Mouse (Mus musculus) midbrain, embryonic 14.5 days (tissue): ENCODE results near the gene Ppp1r12b. TPM values are rescaled to one million over a fixed set of nuclear protein-coding genes. Genes with fewer than 3 reads are reported as not detected.
A peak's percentile ranks its signal among the peaks of the same experiment; 100 is the strongest.

Experiments
- ATAC-seq: fragments of 200-750 bp; cut with Nextera tagmentation; 2 replicates; pipeline ENCODE4 v1.8.0; 2017; ENCODE audit warnings: moderate number of reproducible peaks, moderate library complexity; ENCODE audit not compliant: low FRiP score, low TSS enrichment
- DNase-seq: peaks from one replicate; pipeline ENCODE4 v3.0.0-alpha.2; 2015
- H3K27ac ChIP-seq: fragments of 300-500 bp; sonication (generic); replicated peaks from 2 replicates; pipeline ENCODE4 v1.5.1; 2014; ENCODE audit warnings: mild to moderate bottlenecking, low read depth, low read length, moderate library complexity
- H3K27me3 ChIP-seq: fragments of 300-500 bp; sonication (generic); 2 replicates; pipeline ENCODE4 v1.6.1; 2014; ENCODE audit warnings: low read length, control low read depth, mixed read lengths; ENCODE audit not compliant: control insufficient read depth, insufficient read depth
- H3K36me3 ChIP-seq: fragments of 300-500 bp; sonication (generic); 2 replicates; pipeline ENCODE4 v1.6.1; 2014; ENCODE audit warnings: low read length, control low read depth; ENCODE audit not compliant: control insufficient read depth, insufficient read depth
- H3K4me1 ChIP-seq: fragments of 300-500 bp; sonication (generic); 2 replicates; pipeline ENCODE4 v1.6.1; 2014; ENCODE audit warnings: mild to moderate bottlenecking, antibody characterized with exemption, low read length, control low read depth; ENCODE audit not compliant: control insufficient read depth, insufficient read depth
- H3K4me2 ChIP-seq: fragments of 300-500 bp; sonication (generic); 2 replicates; pipeline ENCODE4 v1.6.1; 2014; ENCODE audit warnings: mild to moderate bottlenecking, low read length, moderate library complexity
- H3K4me3 ChIP-seq: fragments of 300-500 bp; sonication (generic); replicated peaks from 2 replicates; pipeline ENCODE4 v1.5.1; 2014; ENCODE audit warnings: low read depth, low read length
- H3K9ac ChIP-seq: fragments of 300-500 bp; sonication (generic); replicated peaks from 2 replicates; pipeline ENCODE4 v1.6.1; 2014; ENCODE audit warnings: mild to moderate bottlenecking, low read length, moderate library complexity
- H3K9me3 ChIP-seq: fragments of 300-500 bp; sonication (generic); 2 replicates; pipeline ENCODE4 v1.6.1; 2016; ENCODE audit warnings: low read length, control low read depth, mixed read lengths; ENCODE audit not compliant: control insufficient read depth
- WGBS: fragments of 180-500 bp; shearing (Covaris S2); extraction: QIAGEN DNeasy Blood & Tissue Kit; methylation state at CpG from one replicate; pipeline ENCODE4 v1.1.7; 2014; 5-methylcytosine and 5-hydroxymethylcytosine counted together
- polyA plus RNA-seq: library from polyadenylated mRNA; unstranded; fragments of >200 nt; fragmentation: Nextera tagmentation; extraction: Ambion mirVana; gene quantifications from 2 replicates; pipeline ENCODE4 v1.2.1, GENCODE M21; 2014

Gene Ppp1r12b
- polyA plus RNA-seq, 1 experiment from 2014 or later = 14.5 TPM

DNA sequence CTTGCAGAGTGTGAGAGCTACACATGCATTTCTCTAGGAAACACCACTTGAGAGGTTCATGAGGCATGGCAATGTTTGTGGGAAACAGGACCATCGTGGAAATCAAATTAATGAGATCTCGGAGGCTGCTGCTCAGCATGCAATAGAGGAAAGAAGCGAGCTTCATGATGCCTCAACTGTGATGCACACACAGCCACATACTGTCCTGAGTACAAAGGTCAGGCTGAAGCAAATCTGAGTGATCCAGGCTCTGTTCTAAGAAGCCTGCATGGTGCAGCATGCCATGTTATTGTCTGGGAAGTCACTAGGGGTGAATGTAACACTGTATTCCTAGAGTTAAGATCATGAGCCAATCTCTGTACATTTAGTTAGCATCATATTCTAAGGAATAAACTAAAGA lies 140.0 kb downstream of the Ppp1r12b start:
- Histone ChIP-seq H3K27me3 (no peaks in the 10 kb centered on the region), H3K4me2 (no peak overlapping the region), H3K4me3 (no peak overlapping the region), H3K9me3 (no peaks in the 10 kb centered on the region), H3K4me1 (no peaks in the 10 kb centered on the region), H3K9ac (no peak overlapping the region), H3K36me3 (0 out of 2 replicates have a peak, but pooled peaks cover 2% of the 10 kb centered on the region), H3K27ac (no peak overlapping the region)
- no peak for DNase-seq
- no peak for ATAC-seq
- WGBS = 83% methylated on average over 3 of the region's 3 CpGs

DNA sequence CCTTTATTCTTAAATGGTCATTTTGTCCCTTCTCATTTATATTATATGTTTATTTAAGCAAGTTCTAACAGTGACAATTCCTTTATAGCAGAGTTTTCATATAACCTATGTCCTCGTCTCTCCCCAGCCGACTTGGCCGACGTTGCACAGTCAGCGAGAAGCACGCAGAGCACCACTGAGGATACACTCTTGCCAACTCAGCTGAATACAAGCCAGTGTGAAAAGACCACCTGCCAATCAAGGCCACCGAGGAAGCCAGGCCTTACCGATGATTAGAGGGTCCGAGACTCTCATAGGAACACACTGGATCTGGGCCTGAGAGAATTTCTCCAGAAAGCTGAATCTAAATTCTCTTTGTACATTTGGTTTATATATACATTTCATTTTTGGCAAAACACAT lies 150.3 kb downstream of the Ppp1r12b start:
- no peak overlapping the region for H3K27ac ChIP-seq
- peaks cover 15% of the 10 kb centered on the region for H3K4me1 ChIP-seq
- no peaks in the 10 kb centered on the region for H3K27me3 ChIP-seq
- no peak overlapping the region for H3K9ac ChIP-seq
- ATAC-seq = no peak
- peak; percentile 51 for DNase-seq
- H3K4me2 ChIP-seq = no peak overlapping the region
- no peak overlapping the region for H3K4me3 ChIP-seq
- WGBS = 54% methylated on average over 9 of the region's 9 CpGs
- H3K36me3 ChIP-seq = 0 out of 2 replicates have a peak, but pooled peaks cover 3% of the 10 kb centered on the region
- no peaks in the 10 kb centered on the region for H3K9me3 ChIP-seq

DNA sequence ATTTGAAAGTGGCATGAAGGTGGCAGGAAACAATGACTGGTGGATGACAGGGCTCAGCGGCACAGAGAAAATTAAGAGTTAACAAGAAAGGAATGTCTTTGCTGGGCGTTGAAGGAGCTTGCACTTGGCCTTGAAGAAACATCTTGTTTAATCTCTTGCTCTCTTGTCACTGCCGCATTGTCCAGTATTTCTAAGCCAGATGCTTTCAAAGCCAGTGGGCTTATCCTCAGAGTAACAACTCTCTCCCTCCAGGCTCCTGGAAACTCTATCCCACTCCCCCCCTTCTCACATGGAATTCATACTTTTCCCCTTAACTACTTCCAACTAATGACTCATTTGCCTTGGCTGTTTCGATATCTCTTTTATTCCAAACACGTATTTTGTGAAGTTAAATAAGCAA lies 151.4 kb downstream of the Ppp1r12b start:
- DNase-seq (no peak), ATAC-seq (no peak)
- Histone ChIP-seq H3K9ac (no peak overlapping the region), H3K4me1 (peaks cover 15% of the 10 kb centered on the region), H3K4me2 (no peak overlapping the region), H3K9me3 (no peaks in the 10 kb centered on the region), H3K27me3 (no peaks in the 10 kb centered on the region), H3K36me3 (0 out of 2 replicates have a peak, but pooled peaks cover 3% of the 10 kb centered on the region), H3K27ac (no peak overlapping the region), H3K4me3 (no peak overlapping the region)
- 39% methylated on average over 5 of the region's 5 CpGs for WGBS

DNA sequence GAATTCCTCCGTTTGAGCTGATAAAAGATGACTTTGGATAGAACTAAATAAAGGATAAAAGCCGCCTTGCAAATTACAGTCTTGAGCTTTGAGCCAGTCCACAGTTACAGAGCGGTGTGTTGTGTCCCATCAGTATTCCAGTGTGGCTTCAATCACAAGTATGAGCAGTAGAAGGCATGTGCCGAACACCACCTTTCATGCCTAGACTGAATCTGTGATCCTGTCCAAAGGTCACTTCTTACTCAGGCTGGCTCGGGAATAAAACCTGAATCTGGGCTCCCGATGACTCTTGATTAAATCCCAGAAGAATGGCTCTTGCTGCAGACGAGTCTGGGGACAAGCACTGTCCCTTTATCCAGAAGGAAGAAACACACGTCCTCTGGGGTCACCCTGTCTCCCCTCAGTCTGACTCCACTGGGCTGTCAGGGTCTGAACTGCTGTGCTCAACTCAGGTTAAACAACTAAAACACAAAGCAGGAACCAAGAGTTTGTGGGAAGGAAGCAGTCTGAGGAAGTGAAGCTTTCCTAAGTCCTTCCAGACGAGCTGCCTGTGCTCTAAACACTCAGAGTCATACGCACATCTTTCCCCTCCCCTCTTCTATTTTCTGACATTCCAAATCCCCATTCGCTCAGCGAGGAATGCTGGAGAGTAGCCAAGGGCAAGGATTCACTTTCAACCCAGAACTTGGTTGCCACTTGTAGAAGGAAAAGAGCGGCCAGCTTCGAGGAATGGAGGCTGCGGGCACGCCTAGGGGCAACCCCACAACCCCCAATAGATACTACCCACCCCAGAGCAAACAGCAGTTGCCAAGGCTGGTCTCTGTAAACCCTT lies 152.2 kb downstream of the Ppp1r12b start:
- ATAC-seq (no peak), DNase-seq (peak; percentile 64)
- H3K27ac ChIP-seq = no peak overlapping the region

DNA sequence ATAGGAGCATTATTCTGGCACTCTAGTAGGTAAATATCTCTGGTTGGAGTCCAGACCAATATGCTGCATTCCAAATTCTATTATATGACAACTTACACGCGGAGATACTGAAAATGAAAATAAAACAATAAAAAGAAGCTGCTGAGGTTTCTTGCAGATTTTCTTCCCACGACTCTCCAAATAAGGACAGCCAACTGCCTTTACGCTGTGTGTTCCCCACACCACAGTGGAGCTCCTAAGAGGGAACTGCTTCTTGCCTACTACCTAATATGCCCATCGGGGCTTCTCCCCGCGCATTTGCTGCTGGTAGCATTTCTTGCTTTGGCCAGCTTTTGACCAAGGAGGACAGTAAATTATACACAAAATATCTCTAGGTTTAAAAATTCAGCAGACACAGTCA lies 154.0 kb downstream of the Ppp1r12b start:
- no peak overlapping the region for H3K9ac ChIP-seq
- H3K36me3 ChIP-seq = peaks cover 3% of the 10 kb centered on the region; the same call in 1 of the 2 replicates
- no peaks in the 10 kb centered on the region for H3K27me3 ChIP-seq
- DNase-seq (no peak), ATAC-seq (no peak)
- H3K27ac ChIP-seq = no peak overlapping the region
- no peak overlapping the region for H3K4me3 ChIP-seq
- no peak overlapping the region for H3K4me2 ChIP-seq
- 95% methylated on average over 7 of the region's 7 CpGs for WGBS
- H3K9me3 ChIP-seq = no peaks in the 10 kb centered on the region
- H3K4me1 ChIP-seq = peaks cover 15% of the 10 kb centered on the region

More for the DNA sequence above, 152.2 kb downstream of the Ppp1r12b start:
- H3K36me3 ChIP-seq = peaks cover 6% of the 10 kb centered on the region; the same call in 1 of the 2 replicates
- H3K4me1 ChIP-seq = peaks cover 15% of the 10 kb centered on the region
- no peak overlapping the region for H3K9ac ChIP-seq
- no peak overlapping the region for H3K4me2 ChIP-seq
- 52% methylated on average over 16 of the region's 16 CpGs for WGBS
- no peaks in the 10 kb centered on the region for H3K27me3 ChIP-seq
- H3K4me3 ChIP-seq = no peak overlapping the region
- no peaks in the 10 kb centered on the region for H3K9me3 ChIP-seq

DNA sequence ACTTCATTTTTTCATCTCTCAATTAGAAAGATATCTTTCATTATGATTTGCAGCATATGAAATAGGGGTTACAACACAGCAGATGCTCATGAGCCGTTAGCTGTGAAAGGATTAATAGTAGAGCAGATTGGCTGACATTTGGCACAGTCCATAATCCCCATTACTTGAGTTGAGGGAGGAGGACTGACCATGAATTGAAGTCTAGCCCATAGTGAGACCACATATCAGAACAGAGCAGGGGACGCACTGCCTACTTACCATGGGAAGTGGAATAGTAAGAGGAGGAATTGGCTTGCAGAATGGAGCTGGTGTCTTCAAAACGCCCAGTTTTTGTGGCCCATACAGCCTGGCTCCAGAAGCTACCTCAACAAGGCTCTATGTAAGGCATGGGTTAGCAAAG lies 159.2 kb downstream of the Ppp1r12b start:
- Histone ChIP-seq H3K4me3 (no peak overlapping the region), H3K36me3 (peaks cover 3% of the 10 kb centered on the region; the same call in 1 of the 2 replicates), H3K27me3 (no peaks in the 10 kb centered on the region), H3K9ac (no peak overlapping the region), H3K4me2 (no peak overlapping the region), H3K27ac (no peak overlapping the region), H3K4me1 (no peaks in the 10 kb centered on the region), H3K9me3 (no peaks in the 10 kb centered on the region)
- 67% methylated on average over 3 of the region's 3 CpGs for WGBS
- DNase-seq (no peak), ATAC-seq (no peak)

DNA sequence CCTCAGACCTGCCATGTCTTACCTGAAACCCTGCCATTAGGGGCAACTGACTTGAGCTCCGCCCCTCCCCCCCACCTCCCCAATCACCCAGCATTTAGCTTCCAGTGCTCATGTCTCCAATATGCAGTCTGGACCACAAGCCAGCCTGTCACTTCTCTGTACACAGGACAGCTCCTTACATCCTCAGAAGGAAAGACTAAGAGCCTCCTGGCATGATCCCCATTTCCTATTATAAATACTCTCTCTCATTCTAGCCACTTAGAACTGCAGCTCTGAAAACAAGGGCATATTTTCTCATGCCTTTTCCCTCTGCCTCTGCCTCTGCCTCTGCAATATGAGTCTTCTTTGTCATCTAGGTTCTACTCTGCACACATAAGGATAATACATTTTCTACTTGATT lies 159.7 kb downstream of the Ppp1r12b start:
- no peaks in the 10 kb centered on the region for H3K4me1 ChIP-seq
- H3K36me3 ChIP-seq = peaks cover 3% of the 10 kb centered on the region; the same call in 1 of the 2 replicates
- no peak overlapping the region for H3K27ac ChIP-seq
- WGBS = 95% methylated on average over 1 of the region's 1 CpGs
- no peak for DNase-seq
- H3K9me3 ChIP-seq = no peaks in the 10 kb centered on the region
- no peak overlapping the region for H3K4me2 ChIP-seq
- no peak for ATAC-seq
- H3K27me3 ChIP-seq = no peaks in the 10 kb centered on the region
- H3K4me3 ChIP-seq = no peak overlapping the region
- no peak overlapping the region for H3K9ac ChIP-seq

DNA sequence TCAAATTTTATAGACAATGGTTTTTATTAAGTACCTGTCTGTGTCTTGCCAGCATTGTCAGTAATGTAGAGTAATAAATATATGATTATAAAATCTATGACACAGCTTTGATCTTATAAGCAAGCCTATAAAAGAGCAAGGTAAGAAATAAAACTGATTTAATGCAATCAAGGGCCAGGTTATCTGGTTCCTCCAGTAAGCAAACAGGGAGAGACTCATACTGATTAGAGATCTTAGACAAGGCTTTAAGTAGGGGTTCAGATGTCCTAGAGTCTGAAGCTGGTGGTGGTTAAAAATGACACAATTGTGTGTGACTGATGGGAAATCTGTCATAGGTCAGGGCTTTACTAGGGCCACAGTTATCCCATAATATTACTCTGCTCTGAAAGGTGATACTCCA lies 164.3 kb downstream of the Ppp1r12b start:
- DNase-seq (no peak), ATAC-seq (no peak)
- Histone ChIP-seq H3K27ac (no peak overlapping the region), H3K27me3 (no peaks in the 10 kb centered on the region), H3K4me1 (no peaks in the 10 kb centered on the region), H3K36me3 (no peaks in the 10 kb centered on the region), H3K9ac (no peak overlapping the region), H3K4me2 (no peak overlapping the region), H3K4me3 (no peak overlapping the region), H3K9me3 (no peaks in the 10 kb centered on the region)
